Mouse (Mus musculus) telencephalon, adult 2 months (tissue): Measurements from ENCODE around the gene Fnbp1.

Experiments
- DNase-seq: peaks from one replicate; pipeline ENCODE4 v3.0.0-alpha.2; 2011; ENCODE audit warnings: low read depth, low spot score

Gene Fnbp1

DNA sequence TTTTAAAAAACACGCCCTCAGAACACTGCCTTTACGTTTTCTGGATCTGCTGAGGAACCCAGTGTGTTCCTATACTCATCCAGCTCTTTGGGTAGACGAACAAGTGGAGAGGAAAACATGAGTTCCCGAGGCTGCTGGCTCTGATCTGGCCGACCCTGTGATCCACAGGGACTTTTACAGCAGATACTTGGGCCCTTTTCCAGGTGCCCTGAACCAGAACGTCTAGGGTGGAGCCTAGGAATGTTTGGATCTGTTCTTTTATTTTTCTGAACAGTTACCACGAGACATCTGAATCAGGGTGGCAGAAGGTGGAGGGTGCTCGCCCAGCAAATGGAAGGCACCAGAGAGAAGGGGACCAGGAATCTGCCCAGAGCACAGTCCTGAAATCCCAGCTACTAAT lies 42.7 kb downstream of the Fnbp1 start:
- no peak for DNase-seq

DNA sequence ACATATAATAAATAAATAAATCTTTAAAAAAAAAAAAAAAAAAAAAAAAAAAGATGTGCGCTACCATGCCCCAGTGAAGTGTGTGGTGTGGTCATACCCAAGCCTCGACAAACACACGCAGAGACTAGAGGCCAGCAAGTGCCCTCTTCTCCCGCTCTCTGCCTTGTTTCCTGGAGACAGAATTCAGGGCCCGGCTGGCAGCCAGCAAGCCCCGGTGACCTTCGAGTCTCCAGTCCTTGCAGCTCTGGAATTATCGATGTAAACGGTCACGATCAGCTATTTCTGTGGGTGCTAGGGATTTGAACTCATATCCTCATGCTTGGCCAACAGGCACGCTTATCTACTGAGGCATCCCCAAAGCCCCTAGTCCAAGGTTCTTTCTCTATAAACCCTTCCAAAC lies 43.2 kb downstream of the Fnbp1 start:
- no peak for DNase-seq

DNA sequence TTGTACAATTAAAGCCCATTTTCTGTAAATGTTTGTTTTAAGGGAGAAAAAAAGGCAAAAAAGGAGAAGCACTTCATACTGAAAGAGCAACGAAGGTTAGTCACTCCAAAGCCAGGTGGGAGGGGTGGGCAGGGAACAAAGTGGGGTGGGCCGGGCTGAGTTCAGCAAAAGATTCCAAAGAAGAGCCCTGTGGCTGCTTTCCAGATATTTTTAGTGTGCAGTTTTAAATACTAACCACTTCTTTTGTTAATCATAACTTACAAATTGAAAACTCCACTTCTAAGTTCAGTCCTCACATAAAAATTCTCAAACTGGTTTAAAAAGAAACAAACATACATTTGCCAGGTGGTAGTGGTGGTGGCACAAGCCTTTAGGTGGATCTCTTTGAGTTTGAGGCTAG lies 44.5 kb downstream of the Fnbp1 start:
- no peak for DNase-seq

DNA sequence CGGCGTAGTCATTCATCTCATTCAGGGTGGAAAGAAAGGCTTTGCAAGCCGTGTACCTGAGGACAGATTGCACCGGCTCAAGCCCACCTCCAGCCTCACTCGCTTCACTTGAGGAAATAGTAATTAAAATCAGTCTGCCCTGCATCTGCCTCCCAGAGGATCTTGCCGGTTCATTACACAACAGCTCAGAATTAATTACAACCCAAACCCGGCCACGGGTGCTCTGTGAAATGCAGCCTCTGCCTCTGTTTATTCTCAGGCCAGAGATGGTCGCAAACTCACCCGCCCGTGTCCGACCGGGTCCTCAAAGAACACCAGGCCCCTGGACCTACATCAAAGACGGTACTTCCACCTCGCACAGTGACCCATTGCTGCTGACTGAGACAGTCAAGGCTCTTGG lies 45.7 kb downstream of the Fnbp1 start:
- DNase-seq: no peak

DNA sequence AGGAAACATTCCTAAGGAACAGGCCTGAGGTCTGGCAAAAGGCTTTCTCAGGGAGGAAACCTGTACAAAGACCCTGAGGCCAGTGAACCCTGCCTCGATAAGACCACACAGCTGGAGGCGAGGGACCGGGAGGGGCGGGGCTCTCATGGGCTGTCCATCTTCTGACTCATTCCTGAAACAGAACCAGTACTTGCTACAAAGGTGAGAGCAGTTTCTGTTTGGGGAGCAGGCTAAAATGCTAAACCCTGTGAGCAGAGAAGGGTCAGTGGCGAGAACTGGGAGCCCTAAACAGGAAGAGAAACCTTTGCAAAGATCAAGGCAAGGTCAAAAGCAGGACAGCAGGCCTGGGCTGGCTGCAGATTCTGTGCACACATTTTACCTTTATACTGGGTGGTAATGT lies 47.2 kb downstream of the Fnbp1 start:
- no peak for DNase-seq

DNA sequence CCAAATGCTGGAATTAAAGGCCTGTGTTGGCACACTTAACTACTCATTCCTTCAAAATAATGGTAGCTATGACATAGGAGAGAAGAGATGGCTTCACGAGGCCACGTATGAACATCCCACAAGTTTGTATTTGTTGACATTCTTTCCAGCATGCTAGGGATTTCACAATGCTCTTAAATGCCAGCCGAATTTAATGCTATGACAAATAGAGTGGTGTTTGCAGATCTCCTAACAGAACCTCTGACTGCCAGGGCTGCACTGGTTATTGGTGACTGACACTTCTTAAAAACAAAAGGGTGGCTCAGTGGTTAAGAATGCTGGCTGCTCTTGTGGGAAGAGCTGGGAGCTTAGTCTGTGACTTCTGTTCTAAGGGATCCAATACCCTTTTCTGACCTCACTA lies 48.9 kb downstream of the Fnbp1 start:
- DNase-seq: no peak

DNA sequence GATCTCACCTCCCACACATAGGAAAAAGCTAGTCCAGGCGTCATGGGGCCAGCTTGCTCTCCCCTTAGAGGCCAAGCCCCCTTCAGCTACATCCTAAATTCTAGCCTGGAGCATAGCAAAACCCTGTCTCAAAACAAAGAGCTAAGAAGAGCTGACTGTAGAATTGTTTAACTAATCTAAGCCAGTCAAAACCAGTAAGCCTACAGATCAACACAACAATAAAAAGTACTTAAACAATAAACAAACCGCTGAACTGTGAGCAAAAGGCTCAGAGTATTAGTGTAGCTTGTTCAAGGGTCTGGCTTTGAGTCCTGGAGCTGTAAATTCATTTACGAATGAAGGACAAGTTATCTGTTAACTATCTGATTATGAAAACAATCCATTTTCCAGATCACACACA lies 50.6 kb downstream of the Fnbp1 start:
- no peak for DNase-seq

DNA sequence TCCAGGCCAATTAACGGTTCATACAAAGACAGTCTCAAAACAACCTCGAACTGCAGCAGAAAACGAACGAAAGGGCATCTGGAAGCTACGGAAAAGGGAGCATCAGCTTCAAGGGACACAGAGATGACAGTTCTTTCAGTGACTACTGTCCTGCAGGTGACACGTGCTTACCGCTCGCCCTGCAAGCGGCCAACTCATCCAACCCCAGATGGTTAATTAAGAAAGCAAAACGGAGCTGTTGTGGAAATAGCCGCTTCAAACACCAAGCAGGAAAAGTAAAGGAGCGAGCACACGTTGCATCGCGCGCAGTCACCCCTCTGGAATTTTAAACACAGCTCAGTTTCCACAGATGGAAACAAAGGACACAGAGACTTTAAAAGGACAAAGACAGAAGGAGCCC lies 52.2 kb downstream of the Fnbp1 start:
- DNase-seq: no peak

DNA sequence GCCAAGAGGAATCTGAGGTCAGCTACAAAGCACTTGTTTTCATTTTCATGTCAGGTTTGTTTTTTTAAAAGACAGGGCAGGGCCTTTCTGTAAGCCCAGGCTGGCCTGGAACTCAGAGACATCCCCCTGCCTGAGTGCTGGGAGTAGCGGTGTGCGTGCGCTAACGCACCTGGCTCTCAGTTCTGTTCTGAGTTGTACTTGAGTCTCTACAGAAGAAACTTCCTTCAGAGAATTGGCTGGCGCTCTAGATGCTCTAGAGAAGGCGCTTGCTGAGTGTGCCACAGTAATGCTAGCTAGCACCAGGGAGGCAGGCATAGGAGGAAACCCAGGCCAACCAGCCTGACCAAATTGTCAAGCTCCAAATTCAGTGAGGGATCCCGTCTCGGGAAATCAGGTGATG lies 52.9 kb downstream of the Fnbp1 start:
- DNase-seq: no peak

DNA sequence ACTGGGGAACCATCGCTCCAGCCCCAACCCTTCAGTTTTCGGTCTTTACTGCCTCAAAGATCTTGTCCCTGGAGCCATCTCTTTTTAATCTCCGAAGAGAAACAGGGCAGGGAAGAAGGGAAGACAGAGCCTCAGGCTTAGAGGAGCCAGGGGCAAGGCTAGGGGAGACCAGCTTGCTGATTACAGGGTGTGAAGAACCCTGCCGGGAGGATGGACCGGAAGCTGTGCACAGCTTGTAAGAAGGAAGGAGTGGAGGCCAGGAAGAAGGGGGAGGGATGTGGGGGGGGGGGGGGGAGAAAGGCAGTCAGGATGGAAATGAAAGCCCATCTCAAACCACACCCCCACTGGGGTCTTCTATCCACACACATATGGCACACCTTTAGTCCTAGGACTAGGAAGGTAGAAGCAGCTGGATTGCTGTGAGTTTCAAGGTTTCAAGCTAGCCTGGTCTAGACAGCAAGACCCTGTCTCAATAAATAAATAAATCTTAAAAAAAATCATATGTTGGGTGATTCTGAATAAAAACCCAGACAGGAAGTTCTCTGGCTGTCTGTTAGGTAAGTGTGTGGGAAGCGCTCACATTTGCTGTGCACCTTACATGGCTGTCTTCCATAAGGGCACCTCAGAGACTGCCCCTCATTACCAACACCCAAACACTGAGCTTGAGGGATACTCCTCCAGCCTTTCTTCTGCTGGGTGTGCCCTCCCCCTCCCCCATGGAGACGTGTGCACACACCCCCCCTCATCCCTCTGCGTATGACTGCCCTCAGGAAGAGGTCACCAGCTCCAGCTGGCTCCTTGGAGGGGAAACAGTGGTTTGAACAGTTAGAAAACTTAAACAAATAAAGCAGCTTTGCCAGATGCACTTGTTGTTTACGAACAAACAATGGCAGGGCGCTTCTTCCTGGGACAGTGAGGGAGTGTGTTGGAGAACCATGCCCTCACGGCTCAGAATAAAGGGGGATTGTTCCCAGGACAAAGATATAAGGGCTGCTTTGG lies 53.8 kb downstream of the Fnbp1 start:
- peak; percentile 84 for DNase-seq

DNA sequence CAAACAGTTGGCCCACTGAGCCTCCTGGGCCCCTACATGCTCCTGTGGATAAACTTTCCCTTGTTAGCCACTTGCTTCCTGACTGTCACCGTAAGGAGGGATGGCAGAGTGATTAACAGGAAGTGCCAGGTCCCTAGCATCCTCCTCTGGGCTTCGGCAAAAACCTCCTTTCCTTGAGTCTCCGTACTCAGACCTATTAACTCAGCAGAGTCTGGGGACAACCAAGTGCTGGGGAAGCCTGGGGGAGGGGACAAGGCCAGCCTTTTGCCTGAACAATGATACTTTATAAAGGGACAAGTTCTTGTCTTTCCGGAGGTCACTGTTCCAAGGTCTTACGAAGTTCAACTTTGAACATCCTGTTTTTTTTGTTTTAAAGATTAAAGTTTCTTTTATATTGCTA lies 54.7 kb downstream of the Fnbp1 start:
- no peak for DNase-seq

DNA sequence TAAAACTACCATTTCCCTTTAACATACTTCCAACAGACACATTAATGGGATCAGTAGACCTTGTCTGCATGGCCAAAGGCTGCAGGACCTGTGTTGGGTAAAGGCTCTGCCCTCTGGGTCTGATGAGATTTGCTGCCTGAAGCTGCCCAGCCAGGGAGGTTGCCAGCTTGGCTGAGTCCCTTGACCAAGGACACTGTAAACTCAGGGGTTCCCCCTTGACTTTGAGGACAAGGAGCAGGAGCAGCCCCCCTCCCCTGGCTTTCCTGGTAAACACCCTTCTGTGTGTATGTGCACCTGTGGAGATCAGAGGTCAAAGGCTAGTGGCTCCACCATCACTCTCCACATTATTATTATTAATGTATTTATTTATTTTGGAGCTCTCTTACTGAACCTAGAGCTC lies 55.3 kb downstream of the Fnbp1 start:
- DNase-seq: no peak

DNA sequence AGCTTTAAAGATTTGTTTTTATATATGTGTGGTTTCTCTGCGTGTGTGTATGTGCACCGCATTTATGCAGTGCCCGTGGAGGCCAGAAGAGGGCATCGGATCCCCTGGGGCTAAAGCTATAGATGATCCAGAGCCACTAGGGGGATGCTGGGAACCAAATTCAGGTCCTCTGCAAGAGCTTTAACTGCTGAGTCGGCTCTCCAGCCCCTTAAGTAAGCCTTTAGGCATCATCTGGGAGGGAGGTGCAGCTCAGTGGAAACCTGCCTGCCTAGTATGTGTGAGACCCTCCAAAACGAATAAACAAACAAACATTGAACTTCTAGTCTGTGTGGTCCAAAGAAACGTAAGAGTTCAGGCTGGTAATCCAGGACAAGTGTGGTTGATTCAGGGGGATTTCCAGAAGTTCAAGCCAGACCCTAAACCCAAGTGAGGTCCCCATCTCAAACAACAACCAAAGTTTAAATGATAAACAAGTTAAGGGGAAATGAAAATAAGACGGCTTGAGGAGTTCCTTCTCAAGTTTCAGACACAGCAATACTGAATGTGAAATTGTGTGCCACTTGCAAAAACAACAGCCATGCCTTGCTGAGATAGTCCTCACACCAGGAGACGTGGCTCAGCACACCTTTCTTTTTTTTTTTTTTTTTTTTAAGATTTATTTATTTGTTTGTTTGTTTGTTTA lies 57.5 kb downstream of the Fnbp1 start:
- DNase-seq: no peak

DNA sequence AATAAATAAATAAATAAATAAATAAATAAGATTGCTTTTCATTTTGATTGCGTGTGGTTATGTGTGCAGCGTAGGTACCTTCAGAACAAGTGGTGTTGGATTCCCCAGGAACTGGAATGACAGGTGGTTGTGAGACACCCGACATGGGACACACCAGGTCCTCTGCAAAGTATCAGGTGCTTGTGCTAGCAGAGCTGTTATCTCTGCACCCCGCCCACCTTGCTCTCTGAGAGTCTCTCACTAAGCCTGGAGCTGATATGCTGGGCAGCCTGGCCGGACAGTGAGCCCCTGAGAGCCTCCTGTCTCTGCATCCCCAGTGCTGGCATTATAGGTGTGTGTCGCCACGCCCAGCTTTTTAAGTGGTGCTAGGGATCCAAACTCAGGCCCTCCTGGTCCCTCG lies 58.4 kb downstream of the Fnbp1 start:
- no peak for DNase-seq

DNA sequence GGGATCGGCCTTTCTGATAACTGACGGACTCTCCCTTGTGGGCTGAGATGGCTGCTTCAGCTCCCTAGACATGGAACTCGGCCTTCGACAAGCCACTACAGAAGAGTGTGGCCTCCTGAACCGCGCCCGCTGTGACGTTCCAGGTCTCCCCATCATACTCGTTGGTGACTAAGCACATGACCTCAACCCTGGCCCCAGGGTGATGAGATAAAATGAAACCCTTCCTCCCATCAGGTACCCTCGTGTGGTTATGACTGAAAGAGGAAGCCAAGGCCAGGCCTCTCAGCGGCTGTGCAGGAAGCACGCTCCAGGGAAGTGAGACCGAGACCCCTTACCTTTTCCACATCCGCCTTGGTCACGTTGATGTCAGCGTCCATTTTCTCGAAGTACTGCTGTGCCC lies 59.2 kb downstream of the Fnbp1 start:
- no peak for DNase-seq

DNA sequence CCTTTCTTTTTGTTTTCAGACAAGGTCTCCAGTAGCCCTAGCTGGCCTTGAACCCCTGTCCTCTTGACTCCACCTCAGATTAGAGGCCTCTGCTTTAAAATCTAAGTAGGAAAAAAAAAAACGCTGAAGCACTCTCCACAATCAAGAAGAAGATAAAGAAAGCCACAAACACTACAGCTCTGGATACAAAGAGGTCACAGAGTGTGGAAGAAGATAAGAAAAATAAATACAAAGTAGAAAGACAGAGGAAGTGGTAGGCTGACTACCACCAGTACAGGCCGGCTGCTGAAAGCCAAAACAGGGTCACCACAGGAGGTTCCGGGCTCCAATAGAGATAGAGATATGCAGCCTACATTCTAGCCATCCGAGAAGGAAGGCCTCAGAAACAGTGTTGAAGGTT lies 60.5 kb downstream of the Fnbp1 start:
- no peak for DNase-seq

DNA sequence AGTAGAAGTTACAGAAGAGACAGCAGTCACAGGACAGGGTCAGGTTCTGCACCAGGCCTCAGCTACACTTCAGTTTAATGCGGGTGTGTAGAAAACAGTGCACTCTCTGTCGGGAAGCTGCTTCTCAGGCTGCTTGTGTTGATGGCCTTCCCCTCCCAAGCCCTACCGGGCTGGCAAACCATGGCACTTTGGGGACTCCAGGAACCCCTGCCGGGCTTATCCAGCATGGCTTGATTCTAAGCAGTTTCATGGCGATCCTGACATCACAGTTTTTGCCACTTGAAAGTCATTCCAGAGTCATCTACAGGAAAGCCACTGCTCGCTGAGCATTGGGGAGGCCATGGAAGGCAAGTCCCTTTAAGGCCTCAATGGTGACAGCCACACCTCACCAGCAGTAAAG lies 62.7 kb downstream of the Fnbp1 start:
- no peak for DNase-seq

DNA sequence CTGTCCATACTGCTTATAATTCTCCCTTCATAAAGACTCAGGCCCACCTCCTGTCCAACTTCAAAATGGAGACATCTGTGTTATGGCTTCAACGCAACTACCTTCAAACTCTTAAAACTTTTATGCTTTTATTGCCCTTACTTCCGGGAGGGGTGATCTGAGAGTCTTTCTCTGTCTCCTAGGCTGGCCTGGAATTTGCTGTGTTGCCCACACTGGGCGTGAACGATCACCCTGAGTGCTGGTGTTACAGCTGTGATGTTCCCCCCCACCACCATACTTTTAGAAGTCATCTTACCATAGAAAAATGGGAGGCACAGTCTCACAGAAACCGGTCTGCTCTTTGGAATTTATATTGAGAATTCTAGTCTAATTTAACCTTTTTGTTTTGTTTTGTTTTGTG lies 64.2 kb downstream of the Fnbp1 start:
- DNase-seq: no peak

DNA sequence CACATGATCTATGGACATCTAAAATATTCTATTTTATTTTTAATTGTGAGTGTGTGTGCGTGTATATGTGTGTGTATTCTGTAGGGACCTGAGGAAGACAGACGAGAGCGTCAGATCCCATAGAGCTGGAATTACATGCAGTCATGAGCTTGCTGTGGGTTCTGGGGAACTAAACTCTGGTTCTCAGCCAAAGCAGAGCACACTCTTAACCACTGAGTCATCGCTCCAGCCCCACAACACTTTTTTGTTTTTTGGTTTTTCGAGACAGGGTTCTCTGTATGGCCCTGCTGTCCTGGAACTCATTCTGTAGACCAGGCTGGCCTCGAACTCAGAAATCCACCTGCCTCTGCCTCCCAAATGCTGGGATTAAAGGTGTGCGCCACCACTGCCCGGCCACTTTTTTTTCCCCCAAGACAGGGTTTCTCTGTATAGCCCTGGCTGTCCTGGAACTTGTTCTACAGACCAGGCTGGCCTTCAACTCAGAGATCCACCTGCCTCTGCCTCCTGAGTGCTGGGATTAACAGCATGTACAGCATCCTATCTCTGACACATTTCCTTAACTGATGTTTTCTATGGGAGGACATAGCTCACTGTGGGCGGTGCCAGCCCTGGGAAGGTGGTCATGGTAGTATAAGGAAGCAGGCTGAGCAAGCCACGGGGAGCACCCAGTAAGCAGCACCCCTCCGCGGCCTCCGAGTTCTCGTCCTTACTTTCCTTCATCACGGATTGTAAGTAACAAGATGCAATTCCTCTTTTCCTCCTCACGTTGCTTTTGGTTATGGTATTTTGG lies 65.3 kb downstream of the Fnbp1 start:
- DNase-seq: no peak

DNA sequence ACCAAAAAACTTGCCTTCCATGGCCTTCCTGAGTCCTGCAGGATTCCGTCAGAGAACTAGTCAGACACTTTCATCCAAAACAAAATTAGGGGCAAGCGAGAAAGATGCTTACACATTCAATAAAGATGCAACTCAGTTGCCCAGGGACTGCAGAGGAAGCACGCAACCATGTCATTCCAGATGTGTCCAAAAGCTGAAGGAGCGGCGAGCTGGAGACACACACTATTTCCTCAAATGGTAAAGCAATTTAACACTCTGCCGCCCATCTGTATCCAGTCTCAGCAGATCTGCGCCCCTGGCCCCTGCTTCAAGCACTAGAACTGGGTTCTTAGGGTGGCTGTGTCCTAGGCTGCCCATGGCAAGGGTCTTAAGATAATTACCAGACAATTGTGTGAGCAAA lies 66.0 kb downstream of the Fnbp1 start:
- DNase-seq: no peak

DNA sequence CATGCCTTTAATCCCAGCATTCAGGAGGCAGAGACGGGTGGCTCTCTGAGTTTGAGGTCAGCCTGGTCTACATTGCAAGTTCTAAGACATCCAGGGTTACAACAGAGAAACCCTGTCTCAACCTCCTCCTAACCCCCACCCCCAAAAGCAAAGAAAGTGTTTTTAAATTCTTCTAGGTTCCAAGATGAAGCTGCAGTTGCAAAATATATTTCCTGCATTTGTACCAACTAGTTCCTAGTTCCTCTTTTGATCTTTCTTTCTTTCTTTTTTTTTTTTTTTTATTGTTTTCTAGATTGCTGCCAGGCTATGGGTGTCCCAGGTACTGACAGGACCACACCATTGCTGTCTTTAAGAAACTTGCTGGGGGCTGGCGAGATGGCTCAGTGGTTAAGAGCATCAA lies 66.6 kb downstream of the Fnbp1 start:
- DNase-seq: no peak

DNA sequence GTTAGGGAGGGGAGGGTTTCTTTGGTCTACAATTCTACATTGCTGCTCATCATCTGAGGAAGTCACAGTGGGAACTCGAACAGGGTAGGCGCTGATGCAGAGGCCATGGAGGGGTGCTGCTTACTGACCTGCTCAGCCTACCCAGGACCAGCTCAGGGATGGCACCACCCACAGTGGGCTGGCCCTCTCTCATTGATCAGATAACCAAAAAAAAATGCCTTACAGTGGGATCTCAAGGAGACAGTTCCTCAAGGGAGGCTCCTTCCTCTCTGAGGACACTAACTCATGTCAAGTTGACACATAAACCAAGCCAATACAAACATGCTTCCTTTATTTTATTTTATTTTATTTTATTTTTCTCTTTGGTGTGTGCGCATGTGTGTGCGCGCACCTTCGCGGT lies 72.3 kb downstream of the Fnbp1 start:
- no peak for DNase-seq

DNA sequence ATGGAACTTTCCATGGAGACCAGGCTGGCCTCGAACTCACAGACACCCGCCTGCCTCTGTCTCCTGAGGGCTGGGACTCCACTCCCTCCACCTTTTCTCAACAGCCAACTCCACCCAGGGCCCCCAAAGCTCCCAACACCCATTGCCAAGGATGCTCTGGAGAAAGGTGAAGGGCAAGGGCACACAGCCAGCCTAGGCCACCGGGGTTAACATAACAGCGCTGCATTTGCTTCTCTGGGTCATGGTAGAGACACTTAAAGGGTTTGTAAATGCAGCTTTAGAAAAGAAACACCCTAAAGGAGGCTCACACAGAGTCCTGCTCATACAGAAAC lies 72.7 kb downstream of the Fnbp1 start:
- DNase-seq: no peak
